Mouse (Mus musculus) A20 (cell line): Measurements from ENCODE around the gene Calm3.

Source experiments
- DNase-seq: peaks from one replicate; pipeline ENCODE4 v3.0.0-alpha.2; 2011; ENCODE audit warnings: low read depth, low spot score

The Calm3 gene

GRCm38 (mm10) chr7:16915461-16916340, 8.2 kb downstream of the Calm3 start:
- DNase-seq = no peak

GRCm38 (mm10) chr7:16914453-16915343, 9.2 kb downstream of the Calm3 start:
- DNase-seq = no peak

GRCm38 (mm10) chr7:16913806-16914452, 10.0 kb downstream of the Calm3 start:
- peak; percentile 75 for DNase-seq

- DNase-seq = no peak
Observed at GRCm38 (mm10) chr7:16912360-16912759, 11.6 kb downstream of the Calm3 start.

- no peak for DNase-seq
Observed at GRCm38 (mm10) chr7:16911904-16912303, 12.0 kb downstream of the Calm3 start.

GRCm38 (mm10) chr7:16909909-16910308, 14.0 kb downstream of the Calm3 start:
- DNase-seq = no peak

- DNase-seq = no peak
Observed at GRCm38 (mm10) chr7:16908859-16909258, 15.1 kb downstream of the Calm3 start.

GRCm38 (mm10) chr7:16908367-16908766, 15.5 kb downstream of the Calm3 start:
- DNase-seq = no peak

- DNase-seq = no peak
Observed at GRCm38 (mm10) chr7:16907842-16908241, 16.1 kb downstream of the Calm3 start.

- no peak for DNase-seq
Observed at GRCm38 (mm10) chr7:16906889-16907559, 16.9 kb downstream of the Calm3 start.

GRCm38 (mm10) chr7:16906281-16906680, 17.6 kb downstream of the Calm3 start, which contains the start of gene Ptgir:
Ptgir (plus strand) TSS chr7:16906490.
- peak; percentile 78 for DNase-seq

- DNase-seq = peak; percentile 24
Observed at GRCm38 (mm10) chr7:16905491-16906021, 18.4 kb downstream of the Calm3 start.

- DNase-seq = no peak
Observed at GRCm38 (mm10) chr7:16904120-16904675, 19.7 kb downstream of the Calm3 start.

- peak; percentile 66 for DNase-seq
Observed at GRCm38 (mm10) chr7:16903439-16903955, 20.4 kb downstream of the Calm3 start.

- DNase-seq = no peak
Observed at GRCm38 (mm10) chr7:16900526-16900925, 23.4 kb downstream of the Calm3 start.

GRCm38 (mm10) chr7:16895511-16895910, 28.4 kb downstream of the Calm3 start:
- DNase-seq = no peak

- DNase-seq = peak; percentile 80
Observed at GRCm38 (mm10) chr7:16895000-16895399, 28.9 kb downstream of the Calm3 start.

GRCm38 (mm10) chr7:16894279-16894678, 29.6 kb downstream of the Calm3 start:
- no peak for DNase-seq

GRCm38 (mm10) chr7:16893612-16894011, 30.3 kb downstream of the Calm3 start:
- DNase-seq = no peak

- no peak for DNase-seq
Observed at GRCm38 (mm10) chr7:16892352-16892730, 31.6 kb downstream of the Calm3 start.
